Mouse (Mus musculus): ENCODE data around the gene Hmga2.
"Not testable (repeated sequence)": the region's sequence is repeated elsewhere in the genome, so short reads cannot be mapped to it uniquely, and the experiment has no call there.

The Hmga2 gene

DNA sequence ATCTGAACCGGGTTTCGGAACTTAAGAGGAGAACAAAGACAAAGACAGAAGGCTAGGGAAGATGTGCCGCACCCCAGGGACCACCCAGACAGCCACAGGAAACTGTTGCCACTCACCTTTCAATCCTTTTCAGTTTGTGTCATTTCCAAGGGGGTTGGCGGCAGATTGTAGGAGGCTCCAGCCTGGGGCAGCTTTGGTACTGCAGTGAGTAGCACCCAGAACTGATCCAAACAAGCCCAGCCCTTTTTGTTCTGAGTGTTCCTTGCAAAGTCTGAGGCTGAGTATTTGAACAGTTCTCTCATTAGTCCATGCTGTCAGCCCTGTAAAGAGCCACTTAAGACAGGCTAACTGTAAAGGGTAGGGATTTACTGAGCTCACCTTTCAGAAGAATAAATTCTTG, 136.9 kb downstream of the Hmga2 start:
- no peak for DNase-seq

DNA sequence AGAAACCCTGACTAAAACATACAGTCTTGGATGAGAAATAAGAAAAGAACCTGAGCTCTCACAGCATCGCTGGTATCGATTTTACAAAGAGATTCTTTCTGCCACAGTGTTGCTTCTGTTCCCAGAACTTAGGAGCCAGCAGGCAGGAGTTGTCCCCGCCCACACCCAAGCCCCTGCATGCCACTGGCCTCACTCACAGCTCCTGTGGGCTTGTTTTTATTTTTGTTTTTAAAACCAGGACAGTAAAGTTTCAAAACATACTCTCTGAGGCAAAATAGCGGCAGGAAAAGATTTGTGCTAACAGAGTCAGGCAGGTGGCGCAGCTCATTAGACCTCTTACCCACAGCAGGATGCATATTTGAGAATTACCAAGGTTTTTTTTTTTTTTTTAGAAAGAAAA, 137.4 kb downstream of the Hmga2 start:
- no peak for DNase-seq

DNA sequence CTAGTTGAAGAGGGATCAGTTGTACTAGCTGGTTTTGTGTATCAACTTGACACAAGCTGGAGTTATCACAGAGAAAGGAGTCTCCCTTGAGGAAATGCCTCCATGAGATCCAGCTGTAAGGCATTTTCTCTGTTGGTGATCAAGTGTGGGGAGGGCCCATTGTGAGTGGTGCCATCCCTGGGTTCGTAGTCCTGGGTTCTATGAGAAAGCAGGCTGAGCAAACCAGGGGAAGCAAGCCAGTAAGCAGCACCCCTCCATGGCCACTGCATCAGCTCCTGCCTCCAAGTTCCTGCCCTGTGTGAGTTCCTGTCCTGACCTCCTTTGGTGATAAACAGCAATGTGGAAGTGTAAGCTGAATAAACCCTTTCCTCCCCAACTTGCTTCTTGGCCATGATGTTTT, 137.8 kb downstream of the Hmga2 start:
- DNase-seq, result not testable (repeated sequence)

DNA sequence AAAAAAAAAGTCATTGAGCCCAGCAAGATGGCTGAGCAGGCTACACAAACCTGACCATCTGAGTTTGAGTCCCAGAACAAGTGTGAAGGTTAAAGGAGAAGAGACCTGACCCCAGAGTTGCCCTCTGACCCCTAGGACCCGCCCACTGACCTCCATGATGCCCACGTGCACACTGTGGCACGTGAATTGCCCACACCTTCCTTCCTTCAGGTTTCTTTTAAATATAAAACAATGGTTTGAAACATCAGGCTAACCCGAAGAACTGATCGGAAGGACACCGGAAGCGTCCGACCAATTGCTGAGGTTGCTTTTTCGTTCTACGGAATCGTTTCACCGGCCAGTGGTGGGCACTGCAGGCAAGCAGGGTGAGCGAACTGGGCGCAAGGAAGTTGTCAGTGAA, 148.3 kb downstream of the Hmga2 start:
- no peak for DNase-seq

DNA sequence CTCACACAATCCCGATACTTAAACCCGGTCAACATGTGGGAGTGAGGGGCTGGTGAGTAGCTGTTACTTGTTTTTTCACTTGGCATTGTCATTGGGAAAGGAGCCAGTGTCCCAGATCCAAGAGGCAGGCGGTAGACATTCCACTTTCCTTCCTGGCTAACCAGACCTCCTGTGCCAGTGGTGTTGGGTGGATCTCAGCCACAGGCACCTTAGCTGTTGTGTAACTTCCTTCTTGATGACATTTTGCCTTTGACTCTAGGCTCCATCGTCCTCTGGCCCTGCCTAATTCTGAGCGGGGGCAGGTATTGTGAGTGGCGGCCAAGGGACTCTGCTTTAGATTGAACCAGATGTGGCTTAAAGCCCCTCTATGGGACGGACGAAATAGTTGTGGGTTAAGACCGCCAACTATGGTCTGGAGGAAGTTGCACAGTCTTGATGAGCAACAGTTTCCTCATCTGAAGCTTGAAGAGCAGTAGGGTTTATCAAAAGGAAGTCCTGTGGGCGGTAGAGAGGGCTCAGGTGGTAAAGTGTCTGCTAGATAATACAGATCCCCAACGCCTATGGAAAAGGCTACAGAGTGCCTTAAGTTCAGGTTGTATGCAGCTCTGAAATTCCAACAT, 152.6 kb downstream of the Hmga2 start:
- DNase-seq, result no peak

DNA sequence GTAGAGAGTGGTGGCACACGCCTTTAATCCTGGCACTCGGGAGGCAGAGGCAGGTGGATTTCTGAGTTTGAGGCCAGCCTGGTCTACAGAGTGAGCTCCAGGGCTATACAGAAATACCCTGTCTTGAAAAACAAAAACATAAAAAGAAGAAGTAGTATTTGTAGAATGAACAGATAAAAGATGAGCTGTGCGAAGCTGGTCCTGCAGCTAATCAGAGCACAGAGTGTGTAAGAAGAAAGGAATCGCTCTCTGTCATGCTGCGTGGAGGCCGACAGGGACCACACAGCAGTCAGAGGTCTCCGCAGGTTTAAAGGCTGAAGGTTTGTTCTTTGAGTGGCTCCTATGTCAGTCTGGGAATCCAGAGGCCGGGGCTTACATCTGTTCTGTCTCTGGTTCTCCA, 153.5 kb downstream of the Hmga2 start:
- no peak for DNase-seq

DNA sequence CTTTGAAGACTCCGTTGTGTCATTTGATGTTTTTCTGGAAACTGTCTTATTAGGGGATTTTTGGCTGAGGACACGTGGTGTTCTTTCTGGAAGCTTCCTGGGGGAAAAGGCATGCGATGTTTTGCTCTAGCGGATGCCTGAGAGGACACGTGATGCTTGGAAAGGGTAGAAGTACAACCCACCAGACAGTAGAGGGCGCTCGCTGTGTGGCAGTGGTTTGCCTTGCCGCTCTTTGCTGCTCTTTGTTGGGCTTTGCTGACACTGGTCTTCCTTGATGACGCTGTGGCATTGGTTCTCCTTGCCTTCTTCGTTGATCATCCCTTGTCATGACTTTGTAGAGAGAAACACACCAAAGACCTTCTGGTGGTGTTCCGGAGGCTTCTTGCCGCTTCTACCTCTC, 156.7 kb downstream of the Hmga2 start:
- DNase-seq, result no peak

Measured in cerebellum, postnatal 14 days (tissue).